Mouse (Mus musculus): ENCODE measurements around the gene Nosip. TPM values are rescaled to one million over a fixed set of nuclear protein-coding genes. Genes with fewer than 3 reads are reported as not detected.
A peak's percentile ranks its signal among the peaks of the same experiment; 100 is the strongest.

Nosip gene
- polyA plus RNA-seq, 1 experiment from 2014 or later, result 75.0 TPM

GRCm38 (mm10) chr7:45097479-45097878, 35.2 kb downstream of the Nosip start:
- no peak overlapping the region for H3K4me2 ChIP-seq (replicated peaks; ENCODE audit: low read depth, low read length)
- H3K27ac ChIP-seq (ENCODE audit: low read depth, low read length), result peak overlapping the region; percentile 42; the same call in 1 of the 2 replicates
- peaks cover 23% of the 10 kb centered on the region for H3K4me1 ChIP-seq (ENCODE audit: control insufficient read depth, insufficient read depth, low read length)
- H3K9me3 ChIP-seq (ENCODE audit: control insufficient read depth, low read length), result no peaks in the 10 kb centered on the region
- no peak overlapping the region for H3K4me3 ChIP-seq (ENCODE audit: low read length)
- 52% methylated on average over 6 of the region's 6 CpGs for whole genome bisulfite sequencing
- H3K36me3 ChIP-seq (ENCODE audit: control insufficient read depth, insufficient read depth, low read length), result peaks cover 8% of the 10 kb centered on the region; the same call in 1 of the 2 replicates
- no peak for ATAC-seq (ENCODE audit: low FRiP score, low TSS enrichment)
- no peak overlapping the region for H3K9ac ChIP-seq (ENCODE audit: low read depth, low read length)
- H3K27me3 ChIP-seq (ENCODE audit: control insufficient read depth, insufficient read depth, low read length), result no peaks in the 10 kb centered on the region

GRCm38 (mm10) chr7:45098541-45099240, 36.5 kb downstream of the Nosip start:
- H3K4me2 ChIP-seq (replicated peaks; ENCODE audit: low read depth, low read length), result no peak overlapping the region
- H3K9me3 ChIP-seq (ENCODE audit: control insufficient read depth, low read length), result no peaks in the 10 kb centered on the region
- H3K27ac ChIP-seq (ENCODE audit: low read depth, low read length), result no peak overlapping the region
- H3K9ac ChIP-seq (ENCODE audit: low read depth, low read length), result no peak overlapping the region
- no peaks in the 10 kb centered on the region for H3K27me3 ChIP-seq (ENCODE audit: control insufficient read depth, insufficient read depth, low read length)
- H3K4me3 ChIP-seq (ENCODE audit: low read length), result no peak overlapping the region
- H3K4me1 ChIP-seq (ENCODE audit: control insufficient read depth, insufficient read depth, low read length), result peaks cover 22% of the 10 kb centered on the region
- ATAC-seq (ENCODE audit: low FRiP score, low TSS enrichment), result no peak
- H3K36me3 ChIP-seq (ENCODE audit: control insufficient read depth, insufficient read depth, low read length), result peaks cover 8% of the 10 kb centered on the region; the same call in 1 of the 2 replicates
- WGBS, result 88% methylated on average over 8 of the region's 8 CpGs

- Histone ChIP-seq H3K4me2 (replicated peaks; ENCODE audit: low read depth, low read length) (no peak overlapping the region), H3K27me3 (ENCODE audit: control insufficient read depth, insufficient read depth, low read length) (no peaks in the 10 kb centered on the region), H3K4me3 (ENCODE audit: low read length) (no peak overlapping the region), H3K4me1 (ENCODE audit: control insufficient read depth, insufficient read depth, low read length) (peaks cover 17% of the 10 kb centered on the region), H3K9ac (ENCODE audit: low read depth, low read length) (no peak overlapping the region), H3K27ac (ENCODE audit: low read depth, low read length) (no peak overlapping the region), H3K36me3 (ENCODE audit: control insufficient read depth, insufficient read depth, low read length) (peaks cover 8% of the 10 kb centered on the region; the same call in 1 of the 2 replicates), H3K9me3 (ENCODE audit: control insufficient read depth, low read length) (no peaks in the 10 kb centered on the region)
- WGBS, result 63% methylated on average over 6 of the region's 6 CpGs
- ATAC-seq (ENCODE audit: low FRiP score, low TSS enrichment), result no peak
Observed at GRCm38 (mm10) chr7:45100046-45100445, 37.8 kb downstream of the Nosip start.

DNA sequence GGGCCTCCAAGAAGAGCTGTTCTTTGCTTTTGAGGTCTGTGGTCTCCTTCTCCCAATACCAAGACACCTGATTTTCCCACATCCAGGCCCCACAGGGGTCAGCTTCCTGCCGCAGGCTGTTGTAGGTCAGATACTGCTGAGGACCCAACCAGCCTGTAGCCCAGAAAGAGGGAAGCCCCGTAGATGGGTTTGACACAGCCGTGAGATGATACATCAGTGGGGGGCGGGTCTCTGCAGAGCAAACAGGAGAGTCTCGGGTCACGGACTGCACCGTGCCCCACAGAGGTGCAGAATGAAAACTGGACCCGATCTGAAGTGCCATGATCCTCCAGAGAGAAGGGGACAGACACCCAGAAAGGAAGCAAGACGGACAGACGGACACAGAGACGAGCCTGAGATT, 40.2 kb downstream of the Nosip start:
- H3K27ac ChIP-seq (ENCODE audit: low read depth, low read length), result peak overlapping the region; percentile 93; the same call in 1 of the 2 replicates
- H3K36me3 ChIP-seq (ENCODE audit: control insufficient read depth, insufficient read depth, low read length), result no peaks in the 10 kb centered on the region; the same call in 1 of the 2 replicates
- peak overlapping the region; percentile 42; the same call in 1 of the 2 replicates for H3K9ac ChIP-seq (ENCODE audit: low read depth, low read length)
- WGBS, result 70% methylated on average over 11 of the region's 11 CpGs
- no peak for ATAC-seq (ENCODE audit: low FRiP score, low TSS enrichment)
- peak overlapping the region; percentile 36; the same call in 1 of the 2 replicates for H3K4me3 ChIP-seq (ENCODE audit: low read length)
- H3K4me1 ChIP-seq (ENCODE audit: control insufficient read depth, insufficient read depth, low read length), result peaks cover 17% of the 10 kb centered on the region
- no peaks in the 10 kb centered on the region for H3K27me3 ChIP-seq (ENCODE audit: control insufficient read depth, insufficient read depth, low read length)
- no peaks in the 10 kb centered on the region for H3K9me3 ChIP-seq (ENCODE audit: control insufficient read depth, low read length)
- H3K4me2 ChIP-seq (replicated peaks; ENCODE audit: low read depth, low read length), result peak overlapping the region; percentile 44

- WGBS, result 26% methylated on average over 9 of the region's 9 CpGs
- Histone ChIP-seq H3K36me3 (ENCODE audit: control insufficient read depth, insufficient read depth, low read length) (no peaks in the 10 kb centered on the region), H3K27ac (ENCODE audit: low read depth, low read length) (peak overlapping the region; percentile 93), H3K27me3 (ENCODE audit: control insufficient read depth, insufficient read depth, low read length) (no peaks in the 10 kb centered on the region), H3K9ac (ENCODE audit: low read depth, low read length) (peak overlapping the region; percentile 37), H3K4me3 (ENCODE audit: low read length) (peak overlapping the region; percentile 36), H3K4me1 (ENCODE audit: control insufficient read depth, insufficient read depth, low read length) (peaks cover 17% of the 10 kb centered on the region), H3K4me2 (replicated peaks; ENCODE audit: low read depth, low read length) (peak overlapping the region; percentile 44), H3K9me3 (ENCODE audit: control insufficient read depth, low read length) (no peaks in the 10 kb centered on the region)
- ATAC-seq (ENCODE audit: low FRiP score, low TSS enrichment), result peak; percentile 37; the same call in 1 of the 2 replicates
Observed at GRCm38 (mm10) chr7:45102940-45103585, 40.8 kb downstream of the Nosip start.

GRCm38 (mm10) chr7:45103652-45104180, 41.5 kb downstream of the Nosip start, which contains the start of gene Fcgrt:
Gene Fcgrt, minus strand, starts transcription at chr7:45103851.
- H3K4me2 ChIP-seq (replicated peaks; ENCODE audit: low read depth, low read length), result peak within 1 kb of the TSS; percentile 44
- H3K36me3 ChIP-seq (ENCODE audit: control insufficient read depth, insufficient read depth, low read length), result no peaks in the 10 kb centered on the region
- no peaks in the 10 kb centered on the region for H3K9me3 ChIP-seq (ENCODE audit: control insufficient read depth, low read length)
- H3K27me3 ChIP-seq (ENCODE audit: control insufficient read depth, insufficient read depth, low read length), result no peaks in the 10 kb centered on the region
- peak within 1 kb of the TSS; percentile 36 for H3K4me3 ChIP-seq (ENCODE audit: low read length)
- 14% methylated on average over 7 of the region's 7 CpGs for WGBS
- H3K9ac ChIP-seq (ENCODE audit: low read depth, low read length), result peak within 1 kb of the TSS; percentile 37
- peak; percentile 94 for ATAC-seq (ENCODE audit: low FRiP score, low TSS enrichment)
- peak within 1 kb of the TSS; percentile 93 for H3K27ac ChIP-seq (ENCODE audit: low read depth, low read length)
- H3K4me1 ChIP-seq (ENCODE audit: control insufficient read depth, insufficient read depth, low read length), result peaks cover 17% of the 10 kb centered on the region

DNA sequence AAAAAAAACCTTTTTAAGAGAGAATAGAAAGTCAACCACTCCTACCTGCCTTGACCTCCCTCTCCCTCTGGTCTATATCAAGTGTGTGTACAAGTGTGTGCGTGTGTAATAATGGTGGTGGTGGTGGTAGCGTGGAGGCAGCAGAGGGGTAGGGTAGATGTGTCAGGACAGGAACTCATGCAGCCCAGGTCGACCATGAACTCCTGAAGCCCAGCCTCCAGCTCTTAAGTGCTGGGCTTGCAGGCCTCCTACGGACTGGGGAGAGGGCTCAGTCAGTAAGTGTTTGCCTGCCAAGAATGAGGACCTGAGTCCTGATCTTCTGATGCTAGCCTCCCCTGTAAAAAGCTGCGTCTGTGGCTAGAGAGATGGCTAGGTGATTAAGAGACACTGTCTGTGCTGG, 42.7 kb downstream of the Nosip start:
- 76% methylated on average over 5 of the region's 5 CpGs for WGBS
- Histone ChIP-seq H3K27me3 (ENCODE audit: control insufficient read depth, insufficient read depth, low read length) (no peaks in the 10 kb centered on the region), H3K9me3 (ENCODE audit: control insufficient read depth, low read length) (no peaks in the 10 kb centered on the region), H3K4me2 (replicated peaks; ENCODE audit: low read depth, low read length) (no peak overlapping the region), H3K4me1 (ENCODE audit: control insufficient read depth, insufficient read depth, low read length) (peaks cover 17% of the 10 kb centered on the region), H3K27ac (ENCODE audit: low read depth, low read length) (no peak overlapping the region), H3K9ac (ENCODE audit: low read depth, low read length) (no peak overlapping the region), H3K36me3 (ENCODE audit: control insufficient read depth, insufficient read depth, low read length) (no peaks in the 10 kb centered on the region), H3K4me3 (ENCODE audit: low read length) (no peak overlapping the region)
- no peak for ATAC-seq (ENCODE audit: low FRiP score, low TSS enrichment)

- H3K4me2 ChIP-seq (replicated peaks; ENCODE audit: low read depth, low read length), result no peak overlapping the region
- no peak for ATAC-seq (ENCODE audit: low FRiP score, low TSS enrichment)
- H3K4me3 ChIP-seq (ENCODE audit: low read length), result no peak overlapping the region
- peaks cover 17% of the 10 kb centered on the region for H3K4me1 ChIP-seq (ENCODE audit: control insufficient read depth, insufficient read depth, low read length)
- H3K27me3 ChIP-seq (ENCODE audit: control insufficient read depth, insufficient read depth, low read length), result no peaks in the 10 kb centered on the region
- no peaks in the 10 kb centered on the region for H3K36me3 ChIP-seq (ENCODE audit: control insufficient read depth, insufficient read depth, low read length)
- H3K9ac ChIP-seq (ENCODE audit: low read depth, low read length), result no peak overlapping the region
- H3K27ac ChIP-seq (ENCODE audit: low read depth, low read length), result no peak overlapping the region
- 69% methylated on average over 8 of the region's 8 CpGs for WGBS
- no peaks in the 10 kb centered on the region for H3K9me3 ChIP-seq (ENCODE audit: control insufficient read depth, low read length)
Observed at GRCm38 (mm10) chr7:45105491-45105890, 43.3 kb downstream of the Nosip start.

DNA sequence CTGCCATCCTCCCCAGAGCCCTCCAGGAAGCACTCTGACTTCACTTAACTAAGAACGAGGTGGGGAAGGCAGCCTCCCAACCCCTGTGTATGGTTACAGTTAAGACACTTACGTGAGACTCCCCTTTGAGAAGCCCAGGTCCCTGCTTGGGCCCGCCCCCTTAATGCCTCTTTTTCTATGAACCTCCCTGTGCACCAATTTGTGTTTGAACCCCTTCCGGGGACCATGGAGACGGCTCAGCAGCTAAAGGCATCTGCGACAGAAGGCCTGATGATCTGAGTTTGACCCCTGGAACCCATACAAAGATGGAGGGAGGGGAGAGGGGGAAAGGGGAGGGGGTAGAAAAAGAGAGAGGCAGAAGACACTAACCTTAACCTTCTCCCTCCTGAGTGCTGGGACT, 44.2 kb downstream of the Nosip start:
- no peak overlapping the region for H3K4me2 ChIP-seq (replicated peaks; ENCODE audit: low read depth, low read length)
- no peaks in the 10 kb centered on the region for H3K27me3 ChIP-seq (ENCODE audit: control insufficient read depth, insufficient read depth, low read length)
- ATAC-seq (ENCODE audit: low FRiP score, low TSS enrichment), result no peak
- H3K9ac ChIP-seq (ENCODE audit: low read depth, low read length), result no peak overlapping the region
- H3K36me3 ChIP-seq (ENCODE audit: control insufficient read depth, insufficient read depth, low read length), result no peaks in the 10 kb centered on the region
- no peaks in the 10 kb centered on the region for H3K9me3 ChIP-seq (ENCODE audit: control insufficient read depth, low read length)
- H3K4me3 ChIP-seq (ENCODE audit: low read length), result no peak overlapping the region
- peaks cover 17% of the 10 kb centered on the region for H3K4me1 ChIP-seq (ENCODE audit: control insufficient read depth, insufficient read depth, low read length)
- H3K27ac ChIP-seq (ENCODE audit: low read depth, low read length), result no peak overlapping the region
- WGBS, result 70% methylated on average over 6 of the region's 6 CpGs
